9 mouse cellular contexts compared by ENCODE assay signal in genomic region chr4:149220042-149220473, GRCm38 (mm10). TPM values are rescaled to one million over a fixed set of nuclear protein-coding genes. Genes with fewer than 3 reads are reported as not detected.
DNase-seq lines count a peak whose midpoint lies in the region; ATAC-seq lines count a peak whose summit lies in the region.
"Had no signal": no experiment of that assay in that cellular context is flagged by ENCODE, and none has a peak within 500 bp of the region (broad histone marks: within the 10 kb centered on the region; RNA-seq: fewer than 3 reads in every experiment).

No protein-coding gene starts in this region.

- H3K4me1 ChIP-seq in neural tube, embryonic 11.5 days (ENCODE audit: control insufficient read depth, insufficient read depth, low read length): no peaks in the 10 kb centered on the region
- peaks cover 16% of the 10 kb centered on the region for H3K4me1 ChIP-seq in forebrain, embryonic 11.5 days (replicated peaks; ENCODE audit: control insufficient read depth, insufficient read depth, low read length)
- no peaks in the 10 kb centered on the region for H3K4me1 ChIP-seq in liver, embryonic 11.5 days (replicated peaks; ENCODE audit: control insufficient read depth, insufficient read depth, low read length)
- H3K4me1 ChIP-seq: liver, embryonic 13.5 days had no signal

- no peak overlapping the region for H3K4me2 ChIP-seq in neural tube, embryonic 11.5 days (ENCODE audit: low read depth)
- no peak overlapping the region for H3K4me2 ChIP-seq in forebrain, embryonic 11.5 days (ENCODE audit: low read depth, low read length, severe bottlenecking)
- no peak overlapping the region for H3K4me2 ChIP-seq in liver, embryonic 11.5 days
- H3K4me2 ChIP-seq: liver, embryonic 13.5 days had no signal

- peak; percentile 51 for DNase-seq in neural tube, embryonic 11.5 days (ENCODE audit: low spot score)
- DNase-seq in neural tube, embryonic 10.5 days (ENCODE audit: extremely low spot score, low spot score): no peak
- peak; percentile 72 for DNase-seq in forebrain, embryonic 11.5 days (ENCODE audit: low spot score)
- peak; percentile 25 to 52 for DNase-seq in left cerebral cortex, adult 9 months (ENCODE audit: low spot score in 2 of 2)
- no peak for DNase-seq in adrenal gland, postnatal 4 days (ENCODE audit: low spot score in 2 of 2)
- DNase-seq in urinary bladder, postnatal 36 days (ENCODE audit: low spot score in 2 of 2): no peak
- no peak for DNase-seq in liver, embryonic 11.5 days (ENCODE audit: low spot score)
- DNase-seq in adrenal gland, postnatal 36 days: no peak
- DNase-seq: liver, embryonic 13.5 days had no signal

- WGBS in neural tube, embryonic 11.5 days: 33% methylated on average over 5 of the region's 5 CpGs
- 12% methylated on average over 5 of the region's 5 CpGs for WGBS in forebrain, embryonic 11.5 days
- WGBS in liver, embryonic 11.5 days: 82% methylated on average over 5 of the region's 5 CpGs

- no peak overlapping the region for H3K9ac ChIP-seq in neural tube, embryonic 11.5 days (ENCODE audit: low read length)
- peak overlapping the region; percentile 20; the same call in 1 of the 2 replicates for H3K9ac ChIP-seq in forebrain, embryonic 11.5 days (ENCODE audit: low read length)
- H3K9ac ChIP-seq in liver, embryonic 11.5 days (ENCODE audit: low read depth, low read length): no peak overlapping the region
- H3K9ac ChIP-seq: liver, embryonic 13.5 days had no signal

- H3K27me3 ChIP-seq in neural tube, embryonic 11.5 days (ENCODE audit: control insufficient read depth, insufficient read depth, low read length): no peaks in the 10 kb centered on the region
- H3K27me3 ChIP-seq in forebrain, embryonic 11.5 days (ENCODE audit: control insufficient read depth, insufficient read depth, low read length): no peaks in the 10 kb centered on the region
- no peaks in the 10 kb centered on the region for H3K27me3 ChIP-seq in liver, embryonic 11.5 days (replicated peaks; ENCODE audit: control insufficient read depth, insufficient read depth, low read length)
- H3K27me3 ChIP-seq: liver, embryonic 13.5 days had no signal

- H3K9me3 ChIP-seq in neural tube, embryonic 11.5 days (ENCODE audit: control insufficient read depth, low read length): no peaks in the 10 kb centered on the region
- H3K9me3 ChIP-seq in forebrain, embryonic 11.5 days (ENCODE audit: control insufficient read depth, low read length): no peaks in the 10 kb centered on the region; the same call in 1 of the 2 replicates
- no peaks in the 10 kb centered on the region for H3K9me3 ChIP-seq in liver, embryonic 11.5 days (ENCODE audit: control insufficient read depth, low read length)
- H3K9me3 ChIP-seq: liver, embryonic 13.5 days had no signal

- H3K4me3 ChIP-seq in neural tube, embryonic 11.5 days (ENCODE audit: low read depth, low read length): no peak overlapping the region
- H3K4me3 ChIP-seq in forebrain, embryonic 11.5 days (ENCODE audit: low read depth, low read length): no peak overlapping the region
- H3K4me3 ChIP-seq in liver, embryonic 11.5 days (ENCODE audit: low read depth, low read length): no peak overlapping the region
- H3K4me3 ChIP-seq: liver, embryonic 13.5 days had no signal

- H3K36me3 ChIP-seq in neural tube, embryonic 11.5 days (ENCODE audit: control insufficient read depth, insufficient read depth, low read length): peaks cover 14% of the 10 kb centered on the region
- H3K36me3 ChIP-seq in forebrain, embryonic 11.5 days (ENCODE audit: control insufficient read depth, insufficient read depth, low read length): peaks cover 24% of the 10 kb centered on the region
- H3K36me3 ChIP-seq in liver, embryonic 11.5 days (ENCODE audit: control insufficient read depth, insufficient read depth, low read length): peaks cover 20% of the 10 kb centered on the region

- no peak overlapping the region for H3K27ac ChIP-seq in neural tube, embryonic 11.5 days (ENCODE audit: low read depth, low read length)
- peak overlapping the region; percentile 68 for H3K27ac ChIP-seq in forebrain, embryonic 11.5 days (ENCODE audit: low read depth, low read length)
- H3K27ac ChIP-seq in liver, embryonic 11.5 days (ENCODE audit: low read depth, low read length): no peak overlapping the region
- H3K27ac ChIP-seq: liver, embryonic 13.5 days had no signal

- peak; percentile 85 for ATAC-seq in neural tube, embryonic 11.5 days (ENCODE audit: insufficient read depth, low FRiP score, low TSS enrichment)
- ATAC-seq in forebrain, embryonic 11.5 days (replicated peaks; ENCODE audit: low FRiP score): peak; percentile 88
- ATAC-seq in liver, embryonic 11.5 days (replicated peaks; ENCODE audit: low FRiP score): no peak

RNA-seq across cellular contexts. Expression of gene Pgd, which starts 53.5 kb away (rescaled TPM):
- 49.5 and 57.4 TPM in 2 replicates for polyA plus RNA-seq in neural tube, embryonic 11.5 days (2014; fragmentation: Nextera tagmentation; extraction: Ambion mirVana)
- 51.3 and 56.9 TPM in 2 replicates for polyA plus RNA-seq in forebrain, embryonic 11.5 days (2014; fragmentation: Nextera tagmentation; extraction: Ambion mirVana)
- 100 to 1,000 TPM; 191 to 193 TPM for total RNA-seq in adrenal gland, postnatal 4 days (2021)
- polyA plus RNA-seq in liver, embryonic 11.5 days (2014; fragmentation: Nextera tagmentation; extraction: Ambion mirVana): 49.9 and 57.3 TPM in 2 replicates
- total RNA-seq in adrenal gland, postnatal 36 days (2021): 100 to 1,000 TPM; 304 to 318 TPM

Comparison
In these comparisons a context has a peak if more than half of its experiments do, and no peak if none do; other contexts are left out.
1. DNase-seq: peak in neural tube, embryonic 11.5 days (single experiment), forebrain, embryonic 11.5 days (single experiment) and left cerebral cortex, adult 9 months (2 of 2); none in neural tube, embryonic 10.5 days (single experiment), adrenal gland, postnatal 4 days (0 of 2), urinary bladder, postnatal 36 days (0 of 2), liver, embryonic 11.5 days (single experiment) and adrenal gland, postnatal 36 days (0 of 2).